Mouse (Mus musculus) cerebellum, adult 9-11 months (tissue): Measurements from ENCODE around the gene AU022252.

Experiments used
- DNase-seq: peaks from one replicate; pipeline ENCODE4 v3.0.0; 2022

Gene AU022252

GRCm38 (mm10) chr4:119244468-119245240, 12.1 kb upstream of the AU022252 start:
- no peak for DNase-seq

DNA sequence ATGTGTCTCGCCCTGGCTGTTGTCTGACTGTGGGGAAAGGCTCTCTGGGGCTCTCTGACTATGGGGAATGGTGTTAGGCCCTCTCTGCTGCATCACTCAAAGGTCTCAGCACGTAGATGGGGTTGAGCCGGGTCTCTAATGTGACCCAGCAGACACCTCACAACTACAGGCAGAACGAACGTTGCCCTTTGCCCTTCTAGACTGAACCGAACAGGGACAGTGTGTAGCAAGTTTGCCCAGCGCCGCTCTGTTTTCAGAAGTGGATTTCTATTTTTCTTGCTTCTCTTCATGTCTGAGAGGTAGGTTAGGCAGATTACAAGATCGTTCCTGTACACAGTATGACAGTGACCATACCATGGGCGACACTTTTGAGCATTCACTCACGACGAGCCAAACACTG, 10.1 kb upstream of the AU022252 start:
- no peak for DNase-seq

DNA sequence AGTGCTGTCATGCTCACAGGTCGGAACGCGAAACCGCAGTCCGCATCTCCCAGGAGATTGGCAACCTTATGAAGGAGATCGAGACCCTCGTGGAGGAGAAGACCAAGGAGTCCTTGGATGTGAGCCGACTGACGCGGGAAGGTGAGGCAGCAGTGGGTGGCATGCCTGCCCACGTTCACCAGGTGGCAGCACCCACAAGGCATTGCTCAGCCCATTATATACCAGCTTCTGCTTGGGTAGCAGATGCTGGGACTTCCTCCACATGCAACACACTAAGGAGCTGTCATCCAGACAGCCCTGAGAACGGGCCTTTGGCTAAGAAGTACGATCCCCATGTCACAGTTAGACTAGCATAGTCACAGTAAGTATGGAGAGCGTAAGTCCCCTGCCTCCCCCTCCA, 9.2 kb upstream of the AU022252 start:
- DNase-seq, result no peak

GRCm38 (mm10) chr4:119239181-119239682, 6.7 kb upstream of the AU022252 start:
- DNase-seq, result peak; percentile 39

- DNase-seq, result no peak
Measured at GRCm38 (mm10) chr4:119238661-119239060, 6.1 kb upstream of the AU022252 start.

DNA sequence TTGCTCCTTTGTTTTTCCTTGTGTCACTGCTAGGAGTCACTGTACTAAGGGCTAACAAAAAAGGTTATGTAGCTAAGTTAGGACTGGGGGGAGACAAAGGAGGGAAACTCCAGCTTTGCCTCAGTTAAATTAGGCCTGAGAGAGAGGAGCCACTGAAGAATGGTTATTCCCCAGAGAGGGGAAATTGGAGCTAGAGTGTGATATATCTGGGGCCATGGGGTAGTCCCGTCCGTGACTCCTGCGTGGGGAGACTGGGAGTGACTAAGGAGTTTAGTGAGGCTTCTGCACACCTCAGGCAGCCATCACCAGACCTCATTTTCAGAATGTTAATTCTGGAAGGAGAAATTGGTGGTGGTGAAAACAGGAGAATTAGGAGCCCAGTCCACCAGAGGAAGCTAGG, 1.8 kb upstream of the AU022252 start:
- DNase-seq, result no peak

- peak; percentile 66 for DNase-seq
Measured at GRCm38 (mm10) chr4:119233256-119233901, 867 bp upstream of the AU022252 start.

DNA sequence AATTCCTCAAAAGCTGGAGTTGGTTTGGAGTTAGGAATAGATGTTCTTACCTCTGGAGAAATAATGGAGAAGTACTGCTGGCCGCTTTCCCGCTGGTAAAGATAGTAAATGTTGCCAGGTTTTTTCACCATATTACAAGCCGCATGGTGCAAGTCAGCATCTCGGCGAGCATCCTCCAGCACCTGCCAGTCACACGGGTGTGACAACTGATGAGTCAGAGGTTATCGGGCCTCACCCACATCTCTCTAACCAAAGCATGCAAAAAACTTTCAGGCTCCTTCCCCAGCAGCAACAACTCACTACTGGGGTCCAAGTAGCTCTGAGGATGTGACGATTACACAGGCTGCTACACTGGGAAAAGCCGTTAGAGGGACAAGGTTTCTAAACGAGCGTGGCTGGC, 5.8 kb downstream of the AU022252 start:
- no peak for DNase-seq

DNA sequence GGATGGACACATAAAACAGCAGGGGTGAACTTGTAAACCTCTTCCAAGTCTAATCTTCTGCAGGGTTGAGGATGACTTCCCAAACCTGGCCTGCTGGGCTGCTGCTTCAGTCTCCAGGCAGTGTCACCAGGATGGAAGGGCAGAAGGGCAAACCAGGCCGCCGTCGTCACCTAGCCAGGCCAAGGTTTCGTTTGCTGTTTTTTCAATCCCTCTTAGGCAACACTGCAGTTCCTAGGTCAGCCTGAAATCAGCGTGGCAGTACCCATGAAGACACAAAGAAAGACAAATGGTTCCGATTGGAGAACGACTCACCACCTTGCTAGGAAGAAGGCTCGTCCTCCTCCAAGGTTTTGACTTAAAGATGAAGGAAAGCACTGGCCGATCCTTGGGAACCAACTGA, 6.8 kb downstream of the AU022252 start:
- no peak for DNase-seq

GRCm38 (mm10) chr4:119224534-119224933, 8.0 kb downstream of the AU022252 start:
- no peak for DNase-seq

DNA sequence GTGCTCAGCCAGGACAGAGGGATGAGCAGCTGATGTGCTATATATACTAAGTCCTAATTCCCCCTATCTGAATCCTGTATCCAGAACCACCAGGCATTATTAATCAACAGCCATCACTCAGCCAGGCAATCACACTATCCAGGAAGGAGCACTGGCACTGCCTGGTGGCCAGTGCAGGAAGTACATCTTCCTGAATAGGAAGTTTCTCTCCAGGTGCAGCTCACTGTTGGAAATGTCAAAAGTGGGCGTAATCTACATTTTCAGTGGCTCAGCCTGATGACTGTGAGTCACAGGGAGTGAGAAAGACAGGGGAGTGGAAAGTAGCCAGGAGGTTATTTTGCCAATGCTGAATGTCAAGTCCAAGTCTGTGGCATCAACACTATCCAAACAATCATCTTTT, 8.8 kb downstream of the AU022252 start:
- peak; percentile 36 for DNase-seq

DNA sequence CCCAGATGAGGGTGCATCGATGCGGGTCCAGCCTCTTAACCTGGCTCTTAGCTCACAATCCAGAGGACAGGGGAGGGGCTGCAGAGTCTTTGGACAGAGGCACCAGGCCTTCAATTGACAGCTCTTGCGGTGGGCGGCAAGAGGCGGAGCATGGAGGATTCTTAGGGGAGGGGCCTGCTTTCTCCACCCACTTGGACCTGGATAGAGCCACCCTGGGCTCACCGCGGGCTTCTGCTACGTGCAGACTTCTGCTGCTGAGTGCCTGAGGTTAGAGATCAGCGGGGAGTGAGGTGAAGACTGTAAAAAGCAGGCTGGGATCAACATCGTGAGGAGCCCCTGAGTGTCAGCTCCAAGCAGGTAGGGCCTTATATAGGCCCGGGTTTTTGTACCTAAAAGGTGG, 14.3 kb downstream of the AU022252 start, which contains the start of gene Tmem269:
Gene Tmem269, minus strand, starts transcription at position 49 of the 400 bp plus-strand sequence.
- no peak for DNase-seq

DNA sequence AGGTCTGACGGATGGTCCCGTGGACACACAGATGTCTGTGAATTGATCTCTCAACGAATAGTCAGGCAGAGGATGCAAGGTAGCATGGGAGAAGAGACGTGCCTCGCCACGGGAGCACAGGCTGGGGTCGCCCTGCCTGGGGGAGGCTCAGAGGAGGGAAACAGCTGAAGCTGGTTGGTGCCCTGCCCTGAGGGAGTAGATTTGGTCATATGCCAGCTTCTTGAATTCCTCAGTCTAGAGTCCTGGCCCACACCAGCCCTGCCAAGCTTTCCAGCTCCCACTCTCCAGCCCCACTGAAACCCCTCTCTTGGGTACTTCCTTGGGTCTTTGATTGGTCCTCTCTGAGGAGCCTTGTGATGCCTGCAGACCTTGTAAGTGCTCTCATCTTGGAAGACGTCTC, 15.8 kb downstream of the AU022252 start:
- DNase-seq, result no peak

DNA sequence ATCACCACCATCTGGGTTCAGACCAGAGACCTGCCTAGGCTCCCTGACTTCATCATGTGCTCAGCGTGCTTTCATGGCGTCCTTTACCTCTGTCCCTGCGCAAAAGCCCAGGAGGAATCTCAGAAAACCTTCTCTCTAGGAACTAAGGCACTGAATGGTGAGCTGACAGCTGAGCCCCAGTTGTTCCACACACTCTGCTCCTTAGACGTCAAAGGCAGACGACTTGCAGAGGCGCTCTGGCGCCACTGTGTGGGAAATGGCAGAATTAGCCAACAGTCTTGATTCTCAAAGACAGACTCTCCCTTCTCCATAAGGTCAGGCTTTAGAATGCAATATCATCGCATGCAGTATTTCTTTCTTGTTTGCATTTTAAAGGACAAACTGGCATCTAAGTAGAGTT, 27.8 kb downstream of the AU022252 start:
- peak; percentile 19 for DNase-seq

DNA sequence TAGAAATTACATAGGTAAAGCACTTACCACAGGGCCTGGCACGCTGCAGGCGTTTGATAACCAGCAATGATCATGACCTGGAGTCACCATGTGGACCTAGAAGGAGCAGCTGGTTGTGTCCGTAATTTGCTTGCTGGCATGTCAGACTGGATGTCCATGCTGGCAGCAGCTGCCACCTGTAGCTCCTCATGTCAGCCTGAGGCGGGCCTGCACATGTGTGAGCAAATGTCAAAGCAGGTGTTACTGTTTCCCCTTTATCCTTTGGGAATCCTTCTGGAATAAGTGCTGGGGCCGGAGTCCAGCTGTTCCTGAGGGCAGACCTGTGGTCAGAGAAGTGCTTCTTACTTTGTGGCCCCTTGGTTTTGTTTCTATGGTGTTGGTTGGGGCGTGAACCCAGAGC, 34.4 kb downstream of the AU022252 start:
- DNase-seq, result no peak

- DNase-seq, result peak; percentile 25
Measured at GRCm38 (mm10) chr4:119195582-119196320, 36.8 kb downstream of the AU022252 start.

GRCm38 (mm10) chr4:119194909-119195581, 37.5 kb downstream of the AU022252 start, which contains the start of gene Svbp:
Gene Svbp (plus strand): TSS chr4:119195306.
- DNase-seq, result peak; percentile 82

DNA sequence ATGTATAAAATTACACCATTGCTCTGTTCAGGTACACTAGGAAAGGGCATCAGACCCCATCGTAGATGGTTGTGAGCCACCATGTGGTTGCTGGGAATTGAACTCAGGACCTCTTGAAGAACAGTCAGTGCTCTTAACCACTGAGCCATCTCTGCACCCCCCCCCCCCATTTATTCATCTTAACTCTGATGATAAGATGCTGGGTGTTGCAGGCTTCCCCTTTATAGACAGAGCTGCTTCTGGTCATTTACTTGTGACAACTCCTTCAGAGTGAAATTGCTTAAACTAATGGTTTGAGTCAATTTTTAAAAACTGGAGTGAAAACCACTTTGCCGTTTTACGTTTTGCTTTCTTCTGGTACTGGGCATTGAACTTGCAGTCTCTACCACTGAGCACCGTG, 39.8 kb downstream of the AU022252 start:
- DNase-seq, result no peak

GRCm38 (mm10) chr4:119191273-119191672, 41.2 kb downstream of the AU022252 start:
- no peak for DNase-seq

- no peak for DNase-seq
Measured at GRCm38 (mm10) chr4:119190618-119191017, 41.9 kb downstream of the AU022252 start.

GRCm38 (mm10) chr4:119189864-119190263, 42.6 kb downstream of the AU022252 start, which contains the start of gene Ermap:
Gene Ermap (minus strand): TSS chr4:119190011.
- DNase-seq, result no peak

GRCm38 (mm10) chr4:119189392-119189791, 43.1 kb downstream of the AU022252 start:
- no peak for DNase-seq
